Mouse (Mus musculus) ES-Bruce4 (cell line): ENCODE data around the gene Smarcad1.
"Not testable (repeated sequence)": the region's sequence is repeated elsewhere in the genome, so short reads cannot be mapped to it uniquely, and the experiment has no call there.

ENCODE experiments used
- CTCF ChIP-seq: IDR thresholded peaks from one replicate; pipeline ENCODE4 v1.8.1; 2011; ENCODE audit warnings: low read depth, low read length
- EP300 ChIP-seq: IDR thresholded peaks from 2 replicates; pipeline ENCODE4 v1.6.1; 2011; ENCODE audit warnings: low read depth, low read length; ENCODE audit not compliant: insufficient read depth
- POLR2A ChIP-seq: IDR thresholded peaks from one replicate; pipeline ENCODE4 v1.8.1; 2011; ENCODE audit warnings: low read length; ENCODE audit not compliant: insufficient read depth

GRCm38 (mm10) chr6:65018966-65019365 is 23.4 kb upstream of the Smarcad1 start:
- TF ChIP-seq CTCF, POLR2A, EP300: not testable (repeated sequence)
